Mouse (Mus musculus): Measurements from ENCODE around the gene Tmem150b. TPM values are rescaled to one million over a fixed set of nuclear protein-coding genes. Genes with fewer than 3 reads are reported as not detected.
A peak's percentile ranks its signal among the peaks of the same experiment; 100 is the strongest.

Gene Tmem150b
- total and polyA plus RNA-seq, 3 experiments, result 0.17 TPM; not detected in 2

DNA sequence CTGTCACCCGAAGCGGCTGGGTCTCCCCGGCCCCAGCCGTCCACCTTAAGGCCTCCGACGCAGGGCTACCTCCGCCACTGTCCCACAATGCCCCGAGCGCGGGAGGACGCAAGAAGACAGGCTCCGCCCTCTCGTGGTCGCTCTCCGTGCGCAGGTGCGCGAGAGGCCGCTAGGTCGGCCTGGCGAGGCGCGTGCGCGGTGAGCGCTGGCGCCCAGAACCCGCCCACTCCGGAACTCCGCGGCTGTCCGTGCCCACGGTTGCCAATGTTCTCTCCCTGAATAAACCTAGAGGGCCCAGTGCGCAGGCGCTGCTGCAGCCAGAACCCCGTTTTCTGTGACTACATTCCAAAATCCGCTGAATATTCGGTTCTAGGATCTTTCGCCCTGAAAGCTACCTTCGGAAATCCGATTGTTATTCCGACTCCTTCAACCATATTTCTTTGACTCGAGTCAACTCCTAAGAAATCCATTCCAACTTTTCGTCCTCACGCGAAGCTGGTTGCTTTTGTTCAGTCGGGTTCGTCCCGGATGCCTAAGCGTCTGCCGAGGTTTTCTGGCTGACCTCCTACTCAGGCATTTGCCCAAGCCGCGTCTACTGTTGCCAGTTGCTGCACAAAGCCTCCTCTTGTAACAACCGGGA is 66.0 kb downstream of the Tmem150b start, which contains the start of gene Ppp6r1:
TSS of gene Ppp6r1 (minus strand) at position 108 of the 640 bp plus-strand sequence.
- in situ Hi-C loops (cut with MboI; ENCODE audit: low pct_ligation_motif_present, low pct_unique_long_range_greater_than_20kb, low sequenced_read_pairs), result no loop called here
- dilution Hi-C loops (cut with MboI; ENCODE audit: extremely low pct_ligation_motif_present, extremely low pct_unique_long_range_greater_than_20kb, low sequenced_read_pairs), result no loop called here
- Histone ChIP-seq H3K36me3 (replicated peaks in 1 of 2; ENCODE audit: control insufficient read depth in 1 of 2, insufficient read depth in 1 of 2, low read length in 1 of 2) (peaks cover 11 to 40% of the 10 kb centered on the region in 2 experiments), H3K27me3 (replicated peaks) (no peaks in the 10 kb centered on the region), H3K4me2 (ENCODE audit: insufficient read depth, low read depth, poor library complexity, severe bottlenecking) (peak within 1 kb of the TSS; percentile 90), H3K9ac (ENCODE audit: insufficient read depth, low read depth) (peak within 1 kb of the TSS; percentile 98), H3K9me3 (replicated peaks; ENCODE audit: low read length) (no peaks in the 10 kb centered on the region), H3K4me1 (ENCODE audit: control insufficient read depth in 1 of 2, insufficient read depth in 2 of 2) (peaks cover 13 to 65% of the 10 kb centered on the region in 2 experiments), H3K4me3 (replicated peaks in 1 of 3; ENCODE audit: low read depth in 2 of 3, low read length in 2 of 3, poor library complexity in 1 of 3) (peak within 1 kb of the TSS; percentile 80 to 94 (median 93)), H3K79me2 (replicated peaks; ENCODE audit: control insufficient read depth, extremely low read depth, insufficient read depth, poor library complexity, severe bottlenecking) (peaks cover 44% of the 10 kb centered on the region), H3K27ac (ENCODE audit: insufficient read depth, low read depth) (peak within 1 kb of the TSS; percentile 83)
- DNase-seq (ENCODE audit: extremely low read depth), result peak; percentile 93
- TF ChIP-seq NELFE (IDR thresholded peaks at IDR 0.05; ENCODE audit: low read depth, low read length) (peak; percentile 86), KAT2A (IDR thresholded peaks at IDR 0.05; ENCODE audit: insufficient replicate concordance, low read length) (0 out of 2 replicates have a peak, but pooled peaks have one; percentile 48), SIN3A (IDR thresholded peaks at IDR 0.05; ENCODE audit: low read length) (no peak; the same call in 1 of the 2 replicates), MYC (IDR thresholded peaks at IDR 0.05; ENCODE audit: low read depth, low read length) (0 out of 2 replicates have a peak, but pooled peaks have one; percentile 41), JUN (IDR thresholded peaks at IDR 0.05; ENCODE audit: insufficient read depth, low read depth, low read length) (no peak), GABPA (IDR thresholded peaks at IDR 0.05; ENCODE audit: insufficient replicate concordance, low read depth, low read length) (no peak), UBTF (IDR thresholded peaks at IDR 0.05; ENCODE audit: low read depth, low read length) (no peak), POLR2AphosphoS2 (IDR thresholded peaks at IDR 0.05; ENCODE audit: low read depth, low read length) (no peak; the same call in 1 of the 2 replicates), RAD21 (IDR thresholded peaks at IDR 0.05; ENCODE audit: low read depth, low read length) (no peak), CHD1 (IDR thresholded peaks at IDR 0.05; ENCODE audit: low read depth, low read length) (no peak), POLR2A (IDR thresholded peaks at IDR 0.05; ENCODE audit: low read depth, low read length) (peak; percentile 89), MAFK (IDR thresholded peaks at IDR 0.05; ENCODE audit: insufficient replicate concordance, low read length) (no peak), USF1 (IDR thresholded peaks at IDR 0.05; ENCODE audit: low read depth, low read length) (no peak), BHLHE40 (IDR thresholded peaks at IDR 0.05; ENCODE audit: low read depth, low read length) (no peak), HCFC1 (IDR thresholded peaks at IDR 0.05; ENCODE audit: low read depth, low read length) (peak; percentile 73), TCF12 (IDR thresholded peaks at IDR 0.05; ENCODE audit: low read depth, low read length) (peak; percentile 71), ZC3H11A (IDR thresholded peaks at IDR 0.05; ENCODE audit: low read depth, low read length) (no peak), JUND (conservative IDR thresholded peaks at IDR 0.05; ENCODE audit: low read depth, low read length) (no peak), NRF1 (IDR thresholded peaks at IDR 0.05; ENCODE audit: low read depth, low read length) (peak; percentile 90), MEF2A (IDR thresholded peaks at IDR 0.05; ENCODE audit: borderline replicate concordance, low read depth, low read length) (no peak), TBP (conservative IDR thresholded peaks at IDR 0.05; ENCODE audit: low read depth, low read length) (peak; percentile 52), ZNF384 (IDR thresholded peaks at IDR 0.05; ENCODE audit: low read depth, low read length) (no peak), ZKSCAN1 (IDR thresholded peaks at IDR 0.05; ENCODE audit: borderline replicate concordance, low read depth, low read length) (no peak), ETS1 (conservative IDR thresholded peaks at IDR 0.05; ENCODE audit: low read depth, low read length) (no peak), EP300 (IDR thresholded peaks at IDR 0.05; ENCODE audit: low read length) (no peak), MAX (IDR thresholded peaks at IDR 0.05; ENCODE audit: low read length) (peak; percentile 35; the same call in 1 of the 2 replicates), CHD2 (IDR thresholded peaks at IDR 0.05; ENCODE audit: low read length) (no peak), RCOR1 (conservative IDR thresholded peaks at IDR 0.05; ENCODE audit: low read depth, low read length) (no peak), PAX5 (IDR thresholded peaks at IDR 0.05; ENCODE audit: low read length) (no peak), CTCF (conservative IDR thresholded peaks at IDR 0.05 in 1 of 2, IDR thresholded peaks at IDR 0.05 in 1 of 2; ENCODE audit: low read depth in 2 of 2, low read length in 2 of 2) (0 out of 4 replicates have a peak, but pooled peaks of 1 of the 2 experiments have one; percentile 6), ELF1 (IDR thresholded peaks at IDR 0.05; ENCODE audit: low read depth, low read length) (peak; percentile 92), MXI1 (IDR thresholded peaks at IDR 0.05; ENCODE audit: low read depth, low read length) (peak; percentile 79), ZMIZ1 (IDR thresholded peaks at IDR 0.05; ENCODE audit: low read depth, low read length) (peak; percentile 74), E2F4 (IDR thresholded peaks at IDR 0.05; ENCODE audit: insufficient replicate concordance, low read depth, low read length) (no peak), USF2 (conservative IDR thresholded peaks at IDR 0.05; ENCODE audit: low read depth, low read length) (no peak), IRF4 (IDR thresholded peaks at IDR 0.05; ENCODE audit: low read depth, low read length) (0 out of 2 replicates have a peak, but pooled peaks have one; percentile 12), SMC3 (IDR thresholded peaks at IDR 0.05; ENCODE audit: low read depth, low read length) (no peak), MAZ (IDR thresholded peaks at IDR 0.05; ENCODE audit: low read depth, low read length) (no peak)
